Mouse (Mus musculus) spleen, adult 2 months (tissue): ENCODE results near the gene Gse1.

Experiments
- CTCF ChIP-seq: fragments of 200-500 bp; IDR thresholded peaks from 2 replicates; pipeline ENCODE4 v1.5.1; 2011; ENCODE audit warnings: mild to moderate bottlenecking, inconsistent platforms; ENCODE audit not compliant: insufficient read depth, insufficient read length, insufficient replicate concordance; ENCODE audit errors: extremely low read depth
- POLR2A ChIP-seq: fragments of 200-500 bp; IDR thresholded peaks from 2 replicates; pipeline ENCODE4 v1.6.1; 2011; ENCODE audit warnings: low read depth, low read length, inconsistent platforms

GRCm38 (mm10) chr8:120331027-120331426 lies 102.8 kb downstream of the Gse1 start:
- TF ChIP-seq CTCF (no peak), POLR2A (no peak)
